12 mouse cellular contexts compared by ENCODE assay signal in the genomic region with DNA sequence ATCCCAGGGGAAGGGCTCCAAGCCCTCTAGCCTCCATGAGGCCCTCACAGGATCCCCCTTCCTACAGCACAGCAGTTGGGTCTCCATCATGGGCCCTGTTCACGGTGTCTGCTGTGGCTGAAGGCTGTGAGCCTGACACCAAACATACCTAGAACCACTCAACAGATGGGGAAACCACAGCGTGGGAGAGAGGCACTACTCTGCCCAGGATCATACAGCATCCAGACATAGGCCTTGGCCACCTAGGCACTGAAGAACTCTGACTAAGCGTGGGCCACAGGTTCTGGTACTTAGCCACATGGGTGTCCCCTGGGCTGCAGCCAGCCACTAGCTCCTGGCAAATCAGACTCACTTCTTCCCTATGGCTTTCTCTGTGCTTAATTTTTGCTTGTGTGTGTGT. TPM values are rescaled to one million over a fixed set of nuclear protein-coding genes. Genes with fewer than 3 reads are reported as not detected.
DNase-seq lines count a peak whose midpoint lies in the region; ATAC-seq lines count a peak whose summit lies in the region.
"Had no signal": no experiment of that assay in that cellular context is flagged by ENCODE, and none has a peak within 500 bp of the region (broad histone marks: within the 10 kb centered on the region; RNA-seq: fewer than 3 reads in every experiment).

No protein-coding gene starts in this region.

- no peaks in the 10 kb centered on the region for H3K9me3 ChIP-seq in heart, embryonic 14.5 days (ENCODE audit: control insufficient read depth, low read length)
- 0 out of 2 replicates have a peak, but pooled peaks cover 2% of the 10 kb centered on the region for H3K9me3 ChIP-seq in embryonic facial prominence, embryonic 12.5 days
- H3K9me3 ChIP-seq in limb, embryonic 11.5 days (ENCODE audit: control insufficient read depth, low read length) = no peaks in the 10 kb centered on the region
- H3K9me3 ChIP-seq in liver, embryonic 11.5 days (ENCODE audit: control insufficient read depth, low read length) = no peaks in the 10 kb centered on the region

- DNase-seq in heart, postnatal 36 days = no peak
- DNase-seq in brain, adult 2 months (ENCODE audit: low read depth, low spot score) = peak; percentile 68
- DNase-seq in limb, embryonic 11.5 days (ENCODE audit: low spot score) = no peak
- no peak for DNase-seq in liver, embryonic 11.5 days (ENCODE audit: low spot score)
- DNase-seq in thymus, postnatal 36 days = no peak
- DNase-seq: cerebellum, adult 11-12 months; heart, postnatal 10 days; lung, embryonic 14.5 days; right cerebral cortex, postnatal 14 days had no signal

- intact Hi-C loops in heart, postnatal 36 days (cut with DNase I) = no loop called here

- no peak for ATAC-seq in heart, embryonic 14.5 days (ENCODE audit: insufficient number of reproducible peaks, insufficient read depth, low FRiP score, low read depth)
- ATAC-seq in embryonic facial prominence, embryonic 12.5 days (ENCODE audit: insufficient number of reproducible peaks, insufficient read depth, low FRiP score, low TSS enrichment) = no peak
- no peak for ATAC-seq in limb, embryonic 11.5 days (ENCODE audit: insufficient number of reproducible peaks, low FRiP score, low TSS enrichment, low read depth)
- no peak for ATAC-seq in liver, embryonic 11.5 days (replicated peaks; ENCODE audit: low FRiP score)

- H3K9ac ChIP-seq in heart, embryonic 14.5 days (ENCODE audit: low read length) = peak overlapping the region; percentile 9; the same call in 1 of the 2 replicates
- no peak overlapping the region for H3K9ac ChIP-seq in embryonic facial prominence, embryonic 12.5 days
- H3K9ac ChIP-seq in limb, embryonic 11.5 days (ENCODE audit: low read length) = no peak overlapping the region
- H3K9ac ChIP-seq in liver, embryonic 11.5 days (ENCODE audit: low read depth, low read length) = no peak overlapping the region
- H3K9ac ChIP-seq: lung, embryonic 14.5 days had no signal

- H3K4me2 ChIP-seq in heart, embryonic 14.5 days (ENCODE audit: low read length) = no peak overlapping the region
- H3K4me2 ChIP-seq in embryonic facial prominence, embryonic 12.5 days (replicated peaks) = no peak overlapping the region
- no peak overlapping the region for H3K4me2 ChIP-seq in limb, embryonic 11.5 days (ENCODE audit: low read depth, severe bottlenecking)
- H3K4me2 ChIP-seq in liver, embryonic 11.5 days = no peak overlapping the region
- H3K4me2 ChIP-seq: lung, embryonic 14.5 days had no signal

- H3K36me3 ChIP-seq in heart, embryonic 14.5 days (ENCODE audit: control insufficient read depth, insufficient read depth, low read length) = no peaks in the 10 kb centered on the region
- H3K36me3 ChIP-seq in embryonic facial prominence, embryonic 12.5 days = peaks cover 6% of the 10 kb centered on the region; the same call in 1 of the 2 replicates
- H3K36me3 ChIP-seq in limb, embryonic 11.5 days (ENCODE audit: control insufficient read depth, insufficient read depth, low read length) = no peaks in the 10 kb centered on the region
- H3K36me3 ChIP-seq in liver, embryonic 11.5 days (ENCODE audit: control insufficient read depth, insufficient read depth, low read length) = no peaks in the 10 kb centered on the region
- H3K36me3 ChIP-seq: G1E had no signal

- no peak overlapping the region for H3K4me3 ChIP-seq in heart, embryonic 14.5 days (ENCODE audit: control insufficient read depth in 1 of 2, insufficient read depth in 1 of 2, low read depth in 1 of 2, low read length in 2 of 2)
- H3K4me3 ChIP-seq in embryonic facial prominence, embryonic 12.5 days = no peak overlapping the region
- no peak overlapping the region for H3K4me3 ChIP-seq in limb, embryonic 11.5 days (ENCODE audit: low read depth, low read length)
- no peak overlapping the region for H3K4me3 ChIP-seq in liver, embryonic 11.5 days (ENCODE audit: low read depth, low read length)

- no peak overlapping the region for H3K27ac ChIP-seq in heart, embryonic 14.5 days (replicated peaks in 1 of 2; ENCODE audit: control insufficient read depth in 1 of 2, insufficient read depth in 1 of 2, low read depth in 2 of 2, low read length in 2 of 2)
- peak overlapping the region; percentile 32; the same call in 1 of the 2 replicates for H3K27ac ChIP-seq in embryonic facial prominence, embryonic 12.5 days
- H3K27ac ChIP-seq in limb, embryonic 11.5 days (replicated peaks; ENCODE audit: low read depth, low read length) = 0 out of 2 replicates have a peak overlapping the region, but pooled peaks have one; percentile 21
- no peak overlapping the region for H3K27ac ChIP-seq in liver, embryonic 11.5 days (ENCODE audit: low read depth, low read length)

- H3K4me1 ChIP-seq in heart, embryonic 14.5 days (ENCODE audit: control insufficient read depth in 2 of 2, insufficient read depth in 2 of 2, low read length in 2 of 2) = peaks cover 56 to 76% of the 10 kb centered on the region in 2 experiments
- H3K4me1 ChIP-seq in embryonic facial prominence, embryonic 12.5 days = peaks cover 69% of the 10 kb centered on the region
- H3K4me1 ChIP-seq in limb, embryonic 11.5 days (ENCODE audit: control insufficient read depth, insufficient read depth, low read length) = peaks cover 49% of the 10 kb centered on the region
- H3K4me1 ChIP-seq in liver, embryonic 11.5 days (replicated peaks; ENCODE audit: control insufficient read depth, insufficient read depth, low read length) = peaks cover 44% of the 10 kb centered on the region

- WGBS in heart, embryonic 14.5 days = 82% methylated on average over 3 of the region's 3 CpGs
- 91% methylated on average over 3 of the region's 3 CpGs for WGBS in embryonic facial prominence, embryonic 12.5 days
- WGBS in limb, embryonic 11.5 days = 86% methylated on average over 3 of the region's 3 CpGs
- 77% methylated on average over 3 of the region's 3 CpGs for WGBS in liver, embryonic 11.5 days

- H3K27me3 ChIP-seq in heart, embryonic 14.5 days (ENCODE audit: control insufficient read depth, insufficient read depth, low read length) = no peaks in the 10 kb centered on the region
- no peaks in the 10 kb centered on the region for H3K27me3 ChIP-seq in embryonic facial prominence, embryonic 12.5 days
- H3K27me3 ChIP-seq in limb, embryonic 11.5 days (ENCODE audit: control insufficient read depth, insufficient read depth, low read length) = no peaks in the 10 kb centered on the region
- no peaks in the 10 kb centered on the region for H3K27me3 ChIP-seq in liver, embryonic 11.5 days (replicated peaks; ENCODE audit: control insufficient read depth, insufficient read depth, low read length)

RNA-seq across cellular contexts. Expression of a gene that starts 48.6 kb away (rescaled TPM):
- polyA plus RNA-seq in heart, embryonic 14.5 days (2014; fragmentation: Nextera tagmentation; extraction: Ambion mirVana) = 16.2 and 17.6 TPM in 2 replicates
- total RNA-seq in heart, postnatal 36 days (2021) = 10 to 100 TPM; 70.5 to 74.8 TPM
- polyA plus RNA-seq in embryonic facial prominence, embryonic 12.5 days (2016; fragmentation: Nextera tagmentation; extraction: Ambion mirVana) = 31.6 and 33.4 TPM in 2 replicates
- polyA plus RNA-seq in limb, embryonic 11.5 days (2014; fragmentation: Nextera tagmentation; extraction: Ambion mirVana) = 23.6 and 24.3 TPM in 2 replicates
- polyA plus RNA-seq in liver, embryonic 11.5 days (2014; fragmentation: Nextera tagmentation; extraction: Ambion mirVana) = 14.0 and 17.2 TPM in 2 replicates
- total RNA-seq: G1E had no signal

Comparison
In these comparisons a context has a peak if more than half of its experiments do, and no peak if none do; other contexts are left out.
1. H3K27ac ChIP-seq: peak in embryonic facial prominence, embryonic 12.5 days (single experiment) and limb, embryonic 11.5 days (single experiment); none in heart, embryonic 14.5 days (0 of 2) and liver, embryonic 11.5 days (single experiment).